Mouse (Mus musculus): ENCODE results near the gene Vps41. TPM values are rescaled to one million over a fixed set of nuclear protein-coding genes. Genes with fewer than 3 reads are reported as not detected.

The Vps41 gene
- total and polyA plus RNA-seq, 2 experiments from 2014 or later, result 89.4 to 90.5 TPM

DNA sequence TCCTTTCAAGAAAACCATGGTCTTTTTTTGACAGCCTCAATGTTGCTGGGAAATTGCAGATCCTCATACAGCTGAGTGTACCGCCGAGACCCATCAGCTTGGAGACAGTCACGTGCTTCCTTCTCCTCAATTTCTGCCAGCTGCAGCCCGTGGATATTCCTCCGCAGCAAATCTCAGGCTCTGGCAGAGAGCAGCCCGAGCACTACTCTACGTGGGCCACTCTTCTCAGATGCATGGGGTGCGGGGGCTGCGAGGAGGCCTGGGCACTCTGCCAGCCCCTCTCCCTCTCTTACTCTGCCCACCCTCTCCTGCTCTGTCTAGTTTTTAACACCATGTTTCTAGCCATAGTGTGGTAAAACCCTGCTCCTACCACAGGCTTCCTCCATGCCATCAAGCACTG is 175.8 kb downstream of the Vps41 start:
- peak; percentile 70 for ATAC-seq
- H3K9me3 ChIP-seq (ENCODE audit: low read length), result no peaks in the 10 kb centered on the region
- no peak overlapping the region for H3K9ac ChIP-seq (replicated peaks; ENCODE audit: low read length)
- H3K27me3 ChIP-seq (ENCODE audit: insufficient read depth, low read length), result no peaks in the 10 kb centered on the region
- WGBS, result 43% methylated on average over 9 of the region's 9 CpGs
- no peaks in the 10 kb centered on the region for H3K4me1 ChIP-seq (ENCODE audit: insufficient read depth, low read length)
- H3K36me3 ChIP-seq (ENCODE audit: insufficient read depth, low read length), result no peaks in the 10 kb centered on the region
- TF ChIP-seq CTCF (IDR thresholded peaks at IDR 0.05; ENCODE audit: low read depth), result no peak
- no peak overlapping the region for H3K4me2 ChIP-seq (ENCODE audit: low read depth, low read length)
- H3K4me3 ChIP-seq (ENCODE audit: low read length), result no peak overlapping the region
- DNase-seq (ENCODE audit: low spot score), result no peak
- H3K27ac ChIP-seq, result no peak overlapping the region

DNA sequence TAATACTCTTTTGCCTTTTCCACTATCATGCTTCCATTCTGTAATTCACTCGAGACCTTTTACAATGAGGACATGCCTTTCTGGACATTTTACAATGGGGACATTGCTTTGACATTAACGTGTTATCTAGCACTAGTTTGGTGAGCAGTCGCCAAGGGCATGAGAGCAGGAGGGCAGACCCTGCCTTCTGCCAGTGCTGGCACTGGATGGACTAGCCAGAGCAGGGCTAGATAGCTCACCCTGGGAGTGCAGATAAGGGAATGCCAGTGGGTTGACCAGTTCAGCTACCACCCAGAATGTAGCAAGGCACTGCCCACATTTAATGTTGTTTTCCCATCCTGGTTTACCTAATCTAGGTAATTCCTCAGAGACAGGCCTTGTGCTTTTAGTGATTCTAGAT is 179.7 kb downstream of the Vps41 start:
- no peaks in the 10 kb centered on the region for H3K36me3 ChIP-seq (ENCODE audit: insufficient read depth, low read length)
- no peak for TF ChIP-seq CTCF (IDR thresholded peaks at IDR 0.05; ENCODE audit: low read depth)
- H3K9me3 ChIP-seq (ENCODE audit: low read length), result no peaks in the 10 kb centered on the region
- DNase-seq (ENCODE audit: low spot score), result no peak
- no peak overlapping the region for H3K4me3 ChIP-seq (ENCODE audit: low read length)
- no peak overlapping the region for H3K4me2 ChIP-seq (ENCODE audit: low read depth, low read length)
- H3K27ac ChIP-seq, result no peak overlapping the region
- H3K27me3 ChIP-seq (ENCODE audit: insufficient read depth, low read length), result no peaks in the 10 kb centered on the region
- no peaks in the 10 kb centered on the region for H3K4me1 ChIP-seq (ENCODE audit: insufficient read depth, low read length)
- no peak for ATAC-seq
- WGBS, result 88% methylated on average over 3 of the region's 3 CpGs
- H3K9ac ChIP-seq (replicated peaks; ENCODE audit: low read length), result no peak overlapping the region

DNA sequence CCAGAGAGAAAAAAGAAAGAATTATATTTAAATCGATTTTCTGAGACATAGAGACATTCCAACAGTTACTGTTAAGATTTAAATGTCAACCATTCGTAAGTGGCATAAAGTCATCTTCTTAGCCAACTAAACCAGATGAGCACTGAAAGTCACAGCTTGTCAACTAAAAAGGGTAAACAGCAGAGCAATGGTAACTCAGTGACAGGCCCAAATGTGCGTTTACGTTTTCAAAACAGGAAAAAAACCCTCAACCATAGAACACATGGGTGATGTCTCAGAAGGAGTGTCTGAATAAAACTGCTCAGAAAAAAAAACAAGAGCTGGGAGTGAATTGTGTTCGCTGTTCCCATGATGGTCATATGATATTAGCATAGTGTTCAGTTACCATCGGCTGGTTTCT is 186.5 kb downstream of the Vps41 start:
- TF ChIP-seq CTCF (IDR thresholded peaks at IDR 0.05; ENCODE audit: low read depth), result no peak
- H3K27me3 ChIP-seq (ENCODE audit: insufficient read depth, low read length), result no peaks in the 10 kb centered on the region
- H3K27ac ChIP-seq, result no peak overlapping the region
- H3K4me1 ChIP-seq (ENCODE audit: insufficient read depth, low read length), result no peaks in the 10 kb centered on the region
- H3K9me3 ChIP-seq (ENCODE audit: low read length), result no peaks in the 10 kb centered on the region
- no peak overlapping the region for H3K4me3 ChIP-seq (ENCODE audit: low read length)
- no peak for ATAC-seq
- no peak overlapping the region for H3K4me2 ChIP-seq (ENCODE audit: low read depth, low read length)
- H3K36me3 ChIP-seq (ENCODE audit: insufficient read depth, low read length), result no peaks in the 10 kb centered on the region
- no peak for DNase-seq (ENCODE audit: low spot score)
- no peak overlapping the region for H3K9ac ChIP-seq (replicated peaks; ENCODE audit: low read length)
- WGBS, result 89% methylated on average over 6 of the region's 6 CpGs

DNA sequence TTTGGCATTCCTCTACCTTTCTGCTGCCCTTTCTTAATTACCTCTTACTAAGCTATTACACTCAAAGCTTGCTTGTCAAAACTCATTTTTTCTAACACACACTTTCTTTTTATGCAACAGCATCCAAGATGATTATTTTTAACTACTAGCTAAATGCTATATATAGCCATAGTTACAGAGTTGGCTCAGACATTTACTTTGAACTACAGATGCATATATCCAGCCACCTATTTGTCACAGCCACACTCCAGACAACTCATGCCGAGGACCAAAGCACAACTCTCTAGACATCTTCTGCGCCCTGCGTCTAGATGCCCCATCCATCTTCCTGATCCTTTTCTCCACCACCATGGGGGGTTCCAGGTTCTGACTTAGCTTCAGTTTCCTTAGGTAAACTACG is 197.7 kb downstream of the Vps41 start:
- ATAC-seq, result no peak
- no peak for DNase-seq (ENCODE audit: low spot score)
- 81% methylated on average over 4 of the region's 4 CpGs for WGBS
- H3K4me3 ChIP-seq (ENCODE audit: low read length), result no peak overlapping the region
- no peaks in the 10 kb centered on the region for H3K9me3 ChIP-seq (ENCODE audit: low read length)
- no peak overlapping the region for H3K9ac ChIP-seq (replicated peaks; ENCODE audit: low read length)
- no peak overlapping the region for H3K27ac ChIP-seq
- H3K4me2 ChIP-seq (ENCODE audit: low read depth, low read length), result no peak overlapping the region
- no peak for TF ChIP-seq CTCF (IDR thresholded peaks at IDR 0.05; ENCODE audit: low read depth)
- H3K4me1 ChIP-seq (ENCODE audit: insufficient read depth, low read length), result no peaks in the 10 kb centered on the region
- no peaks in the 10 kb centered on the region for H3K36me3 ChIP-seq (ENCODE audit: insufficient read depth, low read length)
- H3K27me3 ChIP-seq (ENCODE audit: insufficient read depth, low read length), result no peaks in the 10 kb centered on the region

Other genes starting within 250 kb of the Vps41 start
- 110 and 114 TPM in 2 replicates for gene Amph, start 230.9 kb downstream of the Vps41 start, total RNA-seq (2014; rRNA removed)
- gene Amph, start 230.9 kb downstream of the Vps41 start, polyA plus RNA-seq (2015; fragmentation: Nextera tagmentation; extraction: Ambion mirVana), result 65.1 TPM in 2 replicates